Mouse (Mus musculus) retina, embryonic 14.5 days (tissue): Measurements from ENCODE around the gene Kansl1l.

Source experiments
- DNase-seq: peaks from one replicate; pipeline ENCODE4 v3.0.0-alpha.2; 2015; ENCODE audit warnings: low spot score

Gene Kansl1l

GRCm38 (mm10) chr1:66817865-66818315 lies 528 bp upstream of the Kansl1l start:
- no peak for DNase-seq

GRCm38 (mm10) chr1:66816837-66817452 lies 417 bp downstream of the Kansl1l start:
- DNase-seq: peak; percentile 92

- peak; percentile 61 for DNase-seq
Measured at GRCm38 (mm10) chr1:66815941-66816777, 1.2 kb downstream of the Kansl1l start.

DNA sequence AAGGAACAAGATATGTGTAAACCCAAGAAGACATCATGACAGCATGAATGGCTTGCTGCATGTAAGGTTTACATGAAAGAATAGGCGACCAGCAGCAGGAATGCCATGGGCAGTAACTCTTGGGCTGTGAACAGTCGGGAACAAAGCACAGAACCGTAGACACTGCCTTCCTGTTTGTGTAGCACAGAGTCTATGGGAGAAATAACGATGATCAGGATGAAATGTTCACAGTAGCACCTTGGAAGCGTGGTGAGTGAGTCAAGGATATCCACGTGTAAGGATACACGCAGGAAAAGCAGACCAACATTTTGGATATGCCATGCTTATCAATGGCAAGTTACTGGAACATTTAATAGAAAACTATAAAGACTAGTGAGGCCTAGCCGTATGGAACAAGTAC lies 2.6 kb downstream of the Kansl1l start:
- DNase-seq: no peak

- no peak for DNase-seq
Measured at GRCm38 (mm10) chr1:66813191-66813590, 4.2 kb downstream of the Kansl1l start.

DNA sequence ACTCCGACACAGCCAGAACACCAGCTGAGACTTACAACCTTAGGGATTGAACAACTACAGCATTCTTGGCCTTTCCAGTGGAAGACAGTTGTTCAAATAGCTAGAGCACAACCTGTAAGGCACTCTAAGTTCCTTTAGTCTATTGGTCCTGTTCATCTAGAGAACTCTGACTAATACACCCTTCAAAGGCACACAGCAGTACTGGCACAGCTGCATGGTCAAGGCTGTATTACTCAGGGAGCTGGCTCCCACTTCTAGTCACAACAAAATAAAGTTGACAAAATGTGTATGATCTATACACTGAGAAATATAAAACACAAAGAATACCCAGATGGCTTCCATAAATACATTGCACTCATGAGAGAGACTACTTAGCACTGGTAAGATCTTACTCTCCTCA lies 10.5 kb downstream of the Kansl1l start:
- DNase-seq: no peak

GRCm38 (mm10) chr1:66805408-66805807 lies 12.0 kb downstream of the Kansl1l start:
- no peak for DNase-seq

- no peak for DNase-seq
Measured at GRCm38 (mm10) chr1:66804710-66805109, 12.7 kb downstream of the Kansl1l start.

- no peak for DNase-seq
Measured at GRCm38 (mm10) chr1:66797962-66798361, 19.4 kb downstream of the Kansl1l start.

- no peak for DNase-seq
Measured at GRCm38 (mm10) chr1:66792838-66793466, 24.4 kb downstream of the Kansl1l start.

GRCm38 (mm10) chr1:66782296-66782695 lies 35.1 kb downstream of the Kansl1l start:
- no peak for DNase-seq

DNA sequence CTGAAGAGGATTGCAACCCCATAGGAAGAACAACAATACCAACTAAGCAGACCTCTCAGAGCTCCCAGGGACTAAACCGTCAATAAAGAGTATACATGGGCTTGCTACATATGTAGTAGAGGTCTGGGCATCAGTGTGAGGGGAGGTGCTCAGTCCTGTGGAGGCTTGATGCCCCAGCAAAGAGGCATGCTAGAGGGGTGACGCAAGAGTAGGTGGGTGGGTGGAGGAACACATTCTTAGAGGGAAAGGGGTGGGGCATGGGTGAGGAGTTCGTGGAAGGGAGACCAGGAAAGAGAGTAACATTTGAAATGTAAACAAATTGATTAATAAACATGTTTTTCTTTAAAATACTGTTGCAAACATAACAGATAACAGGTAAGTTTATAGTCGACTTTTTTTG lies 36.3 kb downstream of the Kansl1l start:
- DNase-seq: no peak

DNA sequence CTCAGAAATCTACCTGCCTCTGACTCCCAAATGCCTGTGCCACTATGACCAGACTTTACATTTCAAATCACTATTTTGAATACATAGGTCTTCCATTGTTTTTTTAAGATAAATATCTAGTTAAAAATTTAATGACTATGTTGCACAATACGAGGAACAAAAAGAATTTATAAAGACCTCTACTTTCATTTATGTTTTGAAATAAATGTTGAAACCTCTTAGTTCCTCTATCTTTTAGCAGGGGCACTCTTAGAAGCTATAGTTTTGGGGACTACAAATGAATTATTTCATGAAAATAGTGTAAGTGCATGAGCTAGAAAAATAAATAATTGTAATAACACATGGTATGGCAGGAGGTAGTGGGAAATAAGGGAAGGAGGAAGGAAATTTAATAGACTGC lies 38.6 kb downstream of the Kansl1l start:
- no peak for DNase-seq

- DNase-seq: no peak
Measured at GRCm38 (mm10) chr1:66777878-66778277, 39.5 kb downstream of the Kansl1l start.

DNA sequence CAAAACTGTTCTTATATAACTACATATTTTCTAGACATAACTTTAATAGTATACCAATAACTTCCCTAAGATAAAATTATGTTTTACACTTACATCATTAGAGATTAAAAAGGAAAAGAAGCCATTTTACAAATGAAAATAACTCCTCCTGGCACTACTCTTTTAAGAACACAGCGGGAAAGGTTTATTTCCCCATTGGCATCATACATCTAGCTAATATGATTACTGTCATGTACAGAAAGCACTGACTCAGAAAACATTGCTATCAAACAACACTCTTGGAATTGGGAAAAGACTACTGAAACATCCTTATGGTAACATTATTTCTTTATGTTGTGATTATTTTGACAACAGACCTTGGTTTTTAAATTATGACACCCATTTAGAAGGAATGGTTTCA lies 48.6 kb downstream of the Kansl1l start:
- DNase-seq: no peak

DNA sequence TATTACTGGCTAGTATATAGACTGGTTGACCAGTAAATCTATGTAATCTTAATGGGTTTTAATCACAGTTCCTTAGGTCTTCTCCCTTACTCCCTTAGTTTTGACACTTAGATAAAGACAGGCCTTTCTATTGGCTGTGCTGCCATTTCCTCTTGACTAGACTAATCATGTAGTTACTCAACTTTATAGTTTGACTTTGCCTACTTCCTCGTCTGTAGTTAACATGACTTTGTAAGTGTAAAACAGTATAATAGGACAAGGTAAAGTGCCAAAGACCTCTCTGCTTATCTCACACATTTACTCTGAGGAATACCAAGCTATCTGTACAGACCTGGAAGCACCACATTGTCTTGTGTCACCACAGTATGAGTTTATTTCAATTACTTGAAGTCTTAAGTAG lies 86.8 kb downstream of the Kansl1l start:
- no peak for DNase-seq

GRCm38 (mm10) chr1:66712859-66713258 lies 104.5 kb downstream of the Kansl1l start:
- no peak for DNase-seq

GRCm38 (mm10) chr1:66704523-66704922 lies 112.8 kb downstream of the Kansl1l start:
- no peak for DNase-seq

GRCm38 (mm10) chr1:66702623-66703345 lies 114.6 kb downstream of the Kansl1l start:
- DNase-seq: no peak

DNA sequence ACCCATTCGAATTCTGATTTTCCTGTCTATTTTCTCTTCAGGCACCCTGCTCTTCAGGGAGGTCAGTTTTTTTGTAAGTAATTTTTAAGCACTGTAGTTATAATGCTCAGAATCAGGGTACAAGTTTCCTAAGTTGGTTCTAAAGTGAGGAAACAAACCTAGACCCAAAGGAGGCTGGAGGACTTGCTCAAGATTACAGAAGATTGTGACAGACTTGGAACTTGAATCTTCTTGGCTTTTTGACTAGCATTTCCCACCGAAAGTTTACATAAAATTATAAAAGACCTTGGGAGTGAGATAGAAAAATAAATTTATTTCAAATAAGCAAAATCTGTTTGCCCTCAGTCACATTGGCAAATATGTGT lies 115.8 kb downstream of the Kansl1l start:
- DNase-seq: no peak

- DNase-seq: peak; percentile 95
Measured at GRCm38 (mm10) chr1:66700693-66701575, 116.4 kb downstream of the Kansl1l start, which contains the start of gene Rpe. Gene Rpe (plus strand): TSS chr1:66700831.
